Mouse (Mus musculus) spleen, adult 2 months (tissue): ENCODE results near the gene Xrcc5.

Experiments used
- CTCF ChIP-seq: fragments of 200-500 bp; IDR thresholded peaks from 2 replicates; pipeline ENCODE4 v1.5.1; 2011; ENCODE audit warnings: mild to moderate bottlenecking, inconsistent platforms; ENCODE audit not compliant: insufficient read depth, insufficient read length, insufficient replicate concordance; ENCODE audit errors: extremely low read depth
- POLR2A ChIP-seq: fragments of 200-500 bp; IDR thresholded peaks from 2 replicates; pipeline ENCODE4 v1.6.1; 2011; ENCODE audit warnings: low read depth, low read length, inconsistent platforms

GRCm38 (mm10) chr1:72442747-72443146 is 135.5 kb downstream of the Xrcc5 start:
- TF ChIP-seq POLR2A (no peak), CTCF (no peak)
